Mouse (Mus musculus): Measurements from ENCODE around the gene Pdap1. TPM values are rescaled to one million over a fixed set of nuclear protein-coding genes. Genes with fewer than 3 reads are reported as not detected.

Pdap1 gene
- polyA plus RNA-seq (2012; rRNA removed) (60.3 and 114 TPM in 2 replicates), polyA plus RNA-seq (2014; fragmentation: Nextera tagmentation; extraction: Ambion mirVana) (91.5 and 99.3 TPM in 2 replicates)

DNA sequence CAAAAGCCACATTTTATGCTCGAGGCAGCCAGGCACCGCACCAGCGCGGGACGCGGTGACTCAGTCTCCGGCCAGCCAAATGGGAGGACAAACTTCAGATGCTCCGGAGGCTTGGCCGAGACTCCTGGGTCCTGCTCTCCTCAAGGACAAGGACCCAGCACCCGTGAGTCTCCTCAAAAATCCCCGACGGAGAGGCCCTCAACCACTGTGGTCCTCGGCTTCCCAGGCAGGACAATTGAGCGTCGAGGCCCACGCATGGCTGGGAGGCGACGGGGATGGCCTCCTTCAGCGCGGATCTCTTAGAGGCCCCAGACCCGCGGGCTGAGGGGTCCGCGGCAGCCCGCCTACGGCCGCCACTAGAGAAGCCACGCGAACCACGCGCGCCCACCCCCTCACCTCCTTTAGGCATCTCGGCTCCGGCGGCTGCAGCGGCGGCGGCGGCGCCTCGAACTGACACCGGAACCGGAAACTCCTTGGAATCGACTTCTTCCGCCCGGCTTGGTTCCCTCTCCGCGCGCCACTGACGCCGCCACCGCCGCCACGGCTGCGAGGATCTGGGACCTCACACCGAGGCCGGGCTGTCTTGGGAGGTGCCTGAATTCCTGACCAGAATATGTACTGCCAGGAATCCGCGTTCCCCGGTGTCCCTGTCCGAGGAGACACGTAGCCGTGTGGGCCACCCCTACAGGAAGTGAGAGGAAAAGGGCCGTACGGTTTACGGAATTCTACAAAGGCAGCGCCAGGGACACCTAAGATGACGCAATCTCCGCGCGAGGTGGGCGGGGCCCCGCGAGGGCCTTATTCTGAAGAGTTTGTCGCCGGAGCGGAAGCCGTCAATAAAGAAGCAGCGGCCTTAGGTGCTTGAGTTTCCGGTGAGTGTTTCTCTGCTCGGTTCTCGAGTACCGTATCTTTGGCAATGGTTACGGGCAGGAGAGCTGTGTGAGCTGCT is at the start of gene Pdap1, which contains the start of gene Bud31:
Pdap1 (minus strand) TSS at position 668 of the 949 bp plus-strand sequence.
Bud31 (plus strand) TSS at position 792 of the 949 bp plus-strand sequence.
- H3K36me3 ChIP-seq (ENCODE audit: control insufficient read depth, insufficient read depth, low read length) = peaks cover 57% of the 10 kb centered on the region

DNA sequence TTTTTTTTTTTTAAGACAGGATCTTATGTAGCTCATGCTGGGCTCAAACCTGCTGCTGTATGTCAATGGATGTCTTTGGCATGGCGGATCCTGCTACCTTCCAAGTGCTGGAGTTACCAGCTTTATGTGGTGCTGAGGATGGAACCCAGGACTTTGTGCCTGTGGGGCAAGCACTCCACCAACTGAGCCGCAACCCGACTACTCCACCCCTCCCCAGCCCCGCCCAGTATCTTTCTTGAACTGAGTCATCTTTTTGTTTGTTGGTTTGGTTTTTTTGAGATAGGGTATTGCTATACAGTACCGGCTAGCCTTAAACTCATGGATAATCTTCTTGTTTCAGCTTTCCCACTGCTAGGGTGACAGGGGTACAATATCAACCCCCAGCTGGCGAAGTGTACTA is 49.4 kb upstream of the Pdap1 start:
- peaks cover 44% of the 10 kb centered on the region for H3K36me3 ChIP-seq (ENCODE audit: control insufficient read depth, insufficient read depth, low read length)
- no peak overlapping the region for H3K27ac ChIP-seq (replicated peaks; ENCODE audit: low read depth, low read length)
- no peak for TF ChIP-seq POLR2A (IDR thresholded peaks at IDR 0.05; ENCODE audit: borderline replicate concordance, extremely low read depth, insufficient read depth, insufficient read length)
- H3K9ac ChIP-seq (ENCODE audit: low read depth, low read length, severe bottlenecking) = 0 out of 2 replicates have a peak overlapping the region, but pooled peaks have one; percentile 7
- WGBS = 91% methylated on average over 6 of the region's 6 CpGs
- peaks cover 14% of the 10 kb centered on the region for H3K4me1 ChIP-seq (ENCODE audit: control insufficient read depth, insufficient read depth, low read length)
- H3K4me3 ChIP-seq (replicated peaks; ENCODE audit: low read length) = no peak overlapping the region
- DNase-seq (ENCODE audit: low spot score) = no peak
- no peak for ATAC-seq (ENCODE audit: low FRiP score, low read depth)
- no peak overlapping the region; the same call in 1 of the 2 replicates for H3K4me2 ChIP-seq (replicated peaks; ENCODE audit: low read depth, low read length, severe bottlenecking)
- no peaks in the 10 kb centered on the region for H3K9me3 ChIP-seq (ENCODE audit: control insufficient read depth, low read length)
- H3K27me3 ChIP-seq (ENCODE audit: control insufficient read depth, insufficient read depth, low read length) = no peaks in the 10 kb centered on the region

More for the DNA sequence above, at the start of gene Pdap1, which contains the start of gene Bud31:
- WGBS = 2% methylated on average over 76 of the region's 84 CpGs
- TF ChIP-seq POLR2A (IDR thresholded peaks at IDR 0.05; ENCODE audit: borderline replicate concordance, extremely low read depth, insufficient read depth, insufficient read length) = 0 out of 2 replicates have a peak, but pooled peaks have one; percentile 47
- Histone ChIP-seq H3K4me1 (ENCODE audit: control insufficient read depth, insufficient read depth, low read length) (peaks cover 10% of the 10 kb centered on the region), H3K4me2 (replicated peaks; ENCODE audit: low read depth, low read length, severe bottlenecking) (peak within 1 kb of the TSS; percentile 76), H3K27ac (replicated peaks; ENCODE audit: low read depth, low read length) (peak within 1 kb of the TSS; percentile 77), H3K27me3 (ENCODE audit: control insufficient read depth, insufficient read depth, low read length) (no peaks in the 10 kb centered on the region), H3K9me3 (ENCODE audit: control insufficient read depth, low read length) (no peaks in the 10 kb centered on the region), H3K4me3 (replicated peaks; ENCODE audit: low read length) (peak within 1 kb of the TSS; percentile 84), H3K9ac (ENCODE audit: low read depth, low read length, severe bottlenecking) (peak within 1 kb of the TSS; percentile 82)
- DNase-seq (ENCODE audit: low spot score) (peak; percentile 92), ATAC-seq (ENCODE audit: low FRiP score, low read depth) (peak; percentile 95)

DNA sequence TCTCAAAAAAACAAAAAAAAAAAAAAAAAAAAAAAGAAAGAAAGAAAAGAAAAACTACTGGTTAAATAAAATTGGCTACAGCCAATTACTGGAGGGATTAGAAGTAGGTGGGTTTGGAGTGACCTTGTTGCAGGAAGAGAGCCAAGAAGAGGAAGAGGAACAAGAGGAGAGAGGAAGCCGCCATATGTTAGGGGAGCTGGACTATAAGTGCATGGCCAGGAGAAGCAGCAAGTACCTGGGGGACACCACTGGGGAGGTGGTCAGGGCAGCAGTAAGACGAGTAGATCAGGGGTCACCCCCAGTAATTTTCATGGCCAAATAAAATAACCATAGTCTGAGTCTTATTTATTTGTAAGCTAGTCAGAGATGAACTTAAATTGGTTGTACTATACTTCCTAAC is 45.2 kb upstream of the Pdap1 start:
- Histone ChIP-seq H3K9ac (ENCODE audit: low read depth, low read length, severe bottlenecking) (no peak overlapping the region), H3K4me3 (replicated peaks; ENCODE audit: low read length) (no peak overlapping the region), H3K4me2 (replicated peaks; ENCODE audit: low read depth, low read length, severe bottlenecking) (no peak overlapping the region), H3K9me3 (ENCODE audit: control insufficient read depth, low read length) (no peaks in the 10 kb centered on the region), H3K36me3 (ENCODE audit: control insufficient read depth, insufficient read depth, low read length) (peaks cover 80% of the 10 kb centered on the region), H3K27ac (replicated peaks; ENCODE audit: low read depth, low read length) (no peak overlapping the region), H3K4me1 (ENCODE audit: control insufficient read depth, insufficient read depth, low read length) (peaks cover 6% of the 10 kb centered on the region), H3K27me3 (ENCODE audit: control insufficient read depth, insufficient read depth, low read length) (no peaks in the 10 kb centered on the region)
- 87% methylated on average over 2 of the region's 2 CpGs for WGBS
- no peak for DNase-seq (ENCODE audit: low spot score)
- TF ChIP-seq POLR2A (IDR thresholded peaks at IDR 0.05; ENCODE audit: borderline replicate concordance, extremely low read depth, insufficient read depth, insufficient read length) = no peak
- ATAC-seq (ENCODE audit: low FRiP score, low read depth) = no peak

DNA sequence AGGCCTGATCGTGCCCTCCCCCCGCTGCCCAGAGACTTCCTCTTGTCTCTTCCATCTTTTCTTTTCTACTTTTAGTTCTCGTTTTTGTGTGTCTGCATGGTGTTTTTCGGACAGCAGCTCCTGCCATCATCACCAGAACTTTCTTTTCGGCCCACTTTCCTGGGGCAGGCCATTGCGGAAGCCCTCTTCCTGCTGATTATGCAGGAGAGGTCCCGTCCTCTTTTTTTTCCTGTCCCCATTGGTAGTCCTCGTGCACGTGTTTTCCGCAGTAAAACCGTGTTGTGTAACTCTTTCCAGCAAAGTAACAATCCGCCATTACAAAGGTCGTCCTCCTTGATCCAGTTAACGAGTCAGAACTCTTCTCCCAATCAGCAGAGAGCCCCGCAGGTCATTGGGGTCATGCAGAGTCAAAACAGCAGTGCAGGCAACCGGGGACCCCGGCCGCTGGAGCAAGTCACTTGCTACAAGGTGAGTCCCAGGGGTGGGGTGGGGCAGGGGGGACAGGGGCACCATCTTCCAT is 38.5 kb upstream of the Pdap1 start:
- ATAC-seq (ENCODE audit: low FRiP score, low read depth) (no peak), DNase-seq (ENCODE audit: low spot score) (no peak)
- Histone ChIP-seq H3K4me3 (replicated peaks; ENCODE audit: low read length) (no peak overlapping the region), H3K4me1 (ENCODE audit: control insufficient read depth, insufficient read depth, low read length) (no peaks in the 10 kb centered on the region), H3K9ac (ENCODE audit: low read depth, low read length, severe bottlenecking) (no peak overlapping the region), H3K27ac (replicated peaks; ENCODE audit: low read depth, low read length) (no peak overlapping the region), H3K9me3 (ENCODE audit: control insufficient read depth, low read length) (no peaks in the 10 kb centered on the region), H3K36me3 (ENCODE audit: control insufficient read depth, insufficient read depth, low read length) (peaks cover 100% of the 10 kb centered on the region), H3K4me2 (replicated peaks; ENCODE audit: low read depth, low read length, severe bottlenecking) (no peak overlapping the region), H3K27me3 (ENCODE audit: control insufficient read depth, insufficient read depth, low read length) (no peaks in the 10 kb centered on the region)
- WGBS = 82% methylated on average over 18 of the region's 18 CpGs
- no peak for TF ChIP-seq POLR2A (IDR thresholded peaks at IDR 0.05; ENCODE audit: borderline replicate concordance, extremely low read depth, insufficient read depth, insufficient read length)

DNA sequence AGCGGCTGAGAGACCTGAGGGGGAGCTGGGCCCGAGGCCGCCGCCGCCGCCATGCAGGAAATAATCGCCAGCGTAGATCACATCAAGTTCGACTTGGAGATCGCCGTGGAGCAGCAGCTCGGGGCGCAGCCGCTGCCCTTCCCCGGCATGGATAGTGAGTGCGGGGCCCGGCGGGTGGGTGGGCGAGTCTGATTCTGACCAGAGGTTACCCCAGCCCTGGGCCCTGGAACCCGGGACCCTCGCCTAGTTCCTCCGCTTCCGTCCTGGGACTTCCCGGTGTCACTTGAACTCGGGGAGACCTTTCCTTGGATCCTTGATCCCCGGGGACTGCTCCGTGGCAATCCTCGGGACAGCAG is 27.2 kb upstream of the Pdap1 start:
- Histone ChIP-seq H3K27me3 (ENCODE audit: control insufficient read depth, insufficient read depth, low read length) (no peaks in the 10 kb centered on the region), H3K9me3 (ENCODE audit: control insufficient read depth, low read length) (no peaks in the 10 kb centered on the region), H3K4me3 (replicated peaks; ENCODE audit: low read length) (peak overlapping the region; percentile 90), H3K36me3 (ENCODE audit: control insufficient read depth, insufficient read depth, low read length) (peaks cover 50% of the 10 kb centered on the region), H3K4me1 (ENCODE audit: control insufficient read depth, insufficient read depth, low read length) (peaks cover 14% of the 10 kb centered on the region), H3K27ac (replicated peaks; ENCODE audit: low read depth, low read length) (peak overlapping the region; percentile 74), H3K4me2 (replicated peaks; ENCODE audit: low read depth, low read length, severe bottlenecking) (peak overlapping the region; percentile 70), H3K9ac (ENCODE audit: low read depth, low read length, severe bottlenecking) (peak overlapping the region; percentile 91)
- WGBS = 0% methylated on average over 22 of the region's 28 CpGs
- ATAC-seq (ENCODE audit: low FRiP score, low read depth) (peak; percentile 41), DNase-seq (ENCODE audit: low spot score) (peak; percentile 15)
- no peak for TF ChIP-seq POLR2A (IDR thresholded peaks at IDR 0.05; ENCODE audit: borderline replicate concordance, extremely low read depth, insufficient read depth, insufficient read length)
